Mouse (Mus musculus): ENCODE data around the gene Pip4k2c.

DNA sequence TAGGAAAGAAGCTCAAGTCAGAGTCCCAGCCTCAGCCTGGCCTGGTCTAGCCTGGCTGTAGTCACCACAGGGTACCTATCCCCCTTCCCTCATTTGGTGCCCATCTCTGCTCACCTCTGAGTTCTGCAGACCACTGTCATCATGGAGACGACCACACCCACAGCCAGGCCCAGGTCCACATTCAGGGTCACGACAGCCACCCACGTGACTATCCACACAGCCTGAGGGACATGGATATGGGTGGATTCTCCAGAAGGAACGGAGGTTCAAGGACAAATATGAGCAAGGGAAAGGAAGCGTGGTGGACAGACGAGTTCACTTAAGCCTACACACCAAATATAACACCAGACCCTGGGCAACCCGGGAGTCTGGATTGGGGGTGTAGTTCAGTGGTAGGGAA lies 37.2 kb downstream of the Pip4k2c start:
- no peak for TF ChIP-seq CTCF (conservative IDR thresholded peaks at IDR 0.05; ENCODE audit: low read length)
- no peak for TF ChIP-seq POU5F1 (IDR thresholded peaks at IDR 0.05; ENCODE audit: borderline replicate concordance, low read length)
- no peak for TF ChIP-seq NANOG (IDR thresholded peaks at IDR 0.05; ENCODE audit: borderline replicate concordance, low read length)

Data from E14TG2a.4 (cell line).